Mouse (Mus musculus): ENCODE results near the gene Fbxl15. TPM values are rescaled to one million over a fixed set of nuclear protein-coding genes. Genes with fewer than 3 reads are reported as not detected.

Gene Fbxl15
- polyA plus RNA-seq, 1 experiment = 60.4 TPM

- Histone ChIP-seq H3K36me3 (ENCODE audit: control insufficient read depth, insufficient read depth, low read length) (no peaks in the 10 kb centered on the region), H3K27me3 (ENCODE audit: control insufficient read depth, insufficient read depth, low read length) (no peaks in the 10 kb centered on the region), H3K27ac (ENCODE audit: insufficient read depth, low read depth, low read length) (no peak overlapping the region), H3K4me1 (ENCODE audit: control insufficient read depth, insufficient read depth, insufficient read length, low read length) (peaks cover 8% of the 10 kb centered on the region), H3K4me3 (ENCODE audit: low read depth, low read length) (no peak overlapping the region)
- 79% methylated on average over 8 of the region's 8 CpGs for WGBS
- no peak for TF ChIP-seq POLR2A (IDR thresholded peaks at IDR 0.05; ENCODE audit: low read depth, low read length)
- TF ChIP-seq CTCF (IDR thresholded peaks at IDR 0.05; ENCODE audit: extremely low read depth, insufficient read length, insufficient replicate concordance, low read depth, low read length) = no peak
Measured at GRCm38 (mm10) chr19:46362104-46362503, 34.1 kb downstream of the Fbxl15 start.

DNA sequence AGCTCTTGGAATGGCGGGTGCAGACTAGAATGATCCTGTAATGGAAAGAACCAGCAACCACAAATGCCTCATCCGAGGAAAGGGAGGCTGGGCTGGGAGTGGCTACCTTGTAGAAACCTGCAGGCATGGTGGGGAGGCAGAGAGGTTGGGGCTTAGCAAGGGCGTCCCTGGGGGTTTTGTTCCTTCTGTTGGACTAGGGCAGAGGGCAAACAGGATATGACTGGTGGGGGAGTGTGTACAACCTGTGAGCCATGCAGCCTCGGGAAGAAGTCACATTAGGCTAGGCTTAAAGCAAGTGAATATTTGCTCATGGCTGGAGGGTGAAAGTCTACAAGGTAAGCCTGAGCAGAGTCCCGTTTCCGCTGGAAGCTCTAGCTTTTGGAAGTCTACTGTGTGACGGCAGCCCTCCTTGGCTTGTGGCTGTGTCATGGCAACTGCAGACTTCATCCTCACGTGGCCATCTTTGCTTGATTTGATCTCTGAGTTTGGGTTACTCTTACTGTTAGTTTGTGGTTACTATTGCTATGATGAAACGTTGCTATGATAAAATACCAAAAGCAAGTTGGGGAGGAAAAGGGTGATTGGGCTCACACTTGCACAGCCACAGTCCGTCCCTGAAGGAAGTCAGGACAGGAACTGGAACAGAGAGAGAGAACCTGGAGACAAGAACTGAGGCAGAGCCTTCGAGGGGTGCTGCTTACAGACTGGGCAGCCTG lies 35.5 kb downstream of the Fbxl15 start:
- 72% methylated on average over 11 of the region's 11 CpGs for WGBS
- no peaks in the 10 kb centered on the region for H3K36me3 ChIP-seq (ENCODE audit: control insufficient read depth, insufficient read depth, low read length)
- H3K27me3 ChIP-seq (ENCODE audit: control insufficient read depth, insufficient read depth, low read length) = no peaks in the 10 kb centered on the region
- H3K27ac ChIP-seq (ENCODE audit: insufficient read depth, low read depth, low read length) = no peak overlapping the region
- H3K4me3 ChIP-seq (ENCODE audit: low read depth, low read length) = no peak overlapping the region
- peaks cover 4% of the 10 kb centered on the region for H3K4me1 ChIP-seq (ENCODE audit: control insufficient read depth, insufficient read depth, insufficient read length, low read length)
- TF ChIP-seq POLR2A (IDR thresholded peaks at IDR 0.05; ENCODE audit: low read depth, low read length) (no peak), CTCF (IDR thresholded peaks at IDR 0.05; ENCODE audit: extremely low read depth, insufficient read length, insufficient replicate concordance, low read depth, low read length) (no peak)

GRCm38 (mm10) chr19:46367798-46368590 lies 40.0 kb downstream of the Fbxl15 start:
- TF ChIP-seq CTCF (IDR thresholded peaks at IDR 0.05; ENCODE audit: extremely low read depth, insufficient read length, insufficient replicate concordance, low read depth, low read length) = no peak
- TF ChIP-seq POLR2A (IDR thresholded peaks at IDR 0.05; ENCODE audit: low read depth, low read length) = no peak
- Histone ChIP-seq H3K27me3 (ENCODE audit: control insufficient read depth, insufficient read depth, low read length) (no peaks in the 10 kb centered on the region), H3K4me3 (ENCODE audit: low read depth, low read length) (no peak overlapping the region), H3K4me1 (ENCODE audit: control insufficient read depth, insufficient read depth, insufficient read length, low read length) (no peaks in the 10 kb centered on the region), H3K36me3 (ENCODE audit: control insufficient read depth, insufficient read depth, low read length) (peaks cover 2% of the 10 kb centered on the region), H3K27ac (ENCODE audit: insufficient read depth, low read depth, low read length) (no peak overlapping the region)
- WGBS = 88% methylated on average over 23 of the region's 23 CpGs

DNA sequence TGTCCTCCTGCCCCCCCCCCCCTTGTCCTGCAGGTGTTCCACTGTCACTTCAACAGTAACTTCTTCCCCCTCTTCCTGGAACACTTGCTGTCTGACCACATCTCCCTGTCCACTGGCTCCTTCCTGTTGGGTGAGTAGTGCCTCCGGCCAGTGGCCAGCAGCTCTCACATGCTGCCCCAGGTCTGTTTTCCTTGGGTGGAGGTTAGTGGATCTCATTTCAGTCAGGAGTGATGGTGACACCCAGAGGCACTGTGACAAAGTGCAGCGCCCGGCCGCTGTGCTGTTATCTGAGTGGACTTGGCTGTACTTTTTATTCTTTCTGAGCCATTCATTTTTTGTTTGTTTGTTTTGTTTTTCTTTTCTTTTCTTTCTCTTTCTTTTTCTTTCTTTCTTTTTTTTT lies 41.2 kb downstream of the Fbxl15 start:
- H3K27me3 ChIP-seq (ENCODE audit: control insufficient read depth, insufficient read depth, low read length) = no peaks in the 10 kb centered on the region
- peaks cover 2% of the 10 kb centered on the region for H3K36me3 ChIP-seq (ENCODE audit: control insufficient read depth, insufficient read depth, low read length)
- WGBS = 11% methylated on average over 4 of the region's 4 CpGs
- H3K4me1 ChIP-seq (ENCODE audit: control insufficient read depth, insufficient read depth, insufficient read length, low read length) = no peaks in the 10 kb centered on the region
- no peak overlapping the region for H3K4me3 ChIP-seq (ENCODE audit: low read depth, low read length)
- TF ChIP-seq CTCF (IDR thresholded peaks at IDR 0.05; ENCODE audit: extremely low read depth, insufficient read length, insufficient replicate concordance, low read depth, low read length) (peak; percentile 63; the same call in 1 of the 2 replicates), POLR2A (IDR thresholded peaks at IDR 0.05; ENCODE audit: low read depth, low read length) (no peak)
- no peak overlapping the region for H3K27ac ChIP-seq (ENCODE audit: insufficient read depth, low read depth, low read length)

- no peaks in the 10 kb centered on the region for H3K4me1 ChIP-seq (ENCODE audit: control insufficient read depth, insufficient read depth, insufficient read length, low read length)
- H3K36me3 ChIP-seq (ENCODE audit: control insufficient read depth, insufficient read depth, low read length) = peaks cover 33% of the 10 kb centered on the region
- WGBS = 80% methylated on average over 21 of the region's 21 CpGs
- no peaks in the 10 kb centered on the region for H3K27me3 ChIP-seq (ENCODE audit: control insufficient read depth, insufficient read depth, low read length)
- H3K4me3 ChIP-seq (ENCODE audit: low read depth, low read length) = no peak overlapping the region
- no peak for TF ChIP-seq POLR2A (IDR thresholded peaks at IDR 0.05; ENCODE audit: low read depth, low read length)
- no peak for TF ChIP-seq CTCF (IDR thresholded peaks at IDR 0.05; ENCODE audit: extremely low read depth, insufficient read length, insufficient replicate concordance, low read depth, low read length)
- no peak overlapping the region for H3K27ac ChIP-seq (ENCODE audit: insufficient read depth, low read depth, low read length)
Measured at GRCm38 (mm10) chr19:46374477-46375088, 46.6 kb downstream of the Fbxl15 start.

GRCm38 (mm10) chr19:46375489-46375888 lies 47.5 kb downstream of the Fbxl15 start:
- H3K4me3 ChIP-seq (ENCODE audit: low read depth, low read length) = no peak overlapping the region
- H3K27ac ChIP-seq (ENCODE audit: insufficient read depth, low read depth, low read length) = no peak overlapping the region
- 38% methylated on average over 5 of the region's 5 CpGs for WGBS
- H3K4me1 ChIP-seq (ENCODE audit: control insufficient read depth, insufficient read depth, insufficient read length, low read length) = no peaks in the 10 kb centered on the region
- no peaks in the 10 kb centered on the region for H3K27me3 ChIP-seq (ENCODE audit: control insufficient read depth, insufficient read depth, low read length)
- H3K36me3 ChIP-seq (ENCODE audit: control insufficient read depth, insufficient read depth, low read length) = peaks cover 41% of the 10 kb centered on the region
- TF ChIP-seq POLR2A (IDR thresholded peaks at IDR 0.05; ENCODE audit: low read depth, low read length) (no peak), CTCF (IDR thresholded peaks at IDR 0.05; ENCODE audit: extremely low read depth, insufficient read length, insufficient replicate concordance, low read depth, low read length) (no peak)

DNA sequence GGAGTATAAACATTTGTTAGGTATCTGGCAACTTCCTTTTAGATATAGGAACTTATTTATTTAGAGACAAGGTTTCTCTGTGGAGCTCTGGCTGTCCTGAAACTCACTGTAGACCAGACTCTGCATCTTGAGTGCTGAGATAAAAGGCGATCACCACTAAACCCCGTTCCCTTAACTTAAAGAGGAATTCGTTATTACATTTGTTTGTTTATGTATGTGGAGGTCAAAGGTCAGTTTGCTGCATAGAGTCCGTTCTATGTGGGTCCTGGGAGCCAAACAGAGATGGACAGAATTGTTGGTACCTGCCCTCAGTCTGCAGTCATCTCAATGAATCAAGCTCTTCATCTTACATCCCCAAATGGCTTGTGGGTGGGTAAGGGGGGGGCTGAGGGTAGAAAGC lies 47.9 kb downstream of the Fbxl15 start:
- WGBS = 14% methylated on average over 4 of the region's 4 CpGs
- H3K4me3 ChIP-seq (ENCODE audit: low read depth, low read length) = no peak overlapping the region

More for the DNA sequence above, 47.9 kb downstream of the Fbxl15 start:
- peaks cover 46% of the 10 kb centered on the region for H3K36me3 ChIP-seq (ENCODE audit: control insufficient read depth, insufficient read depth, low read length)
- no peak overlapping the region for H3K27ac ChIP-seq (ENCODE audit: insufficient read depth, low read depth, low read length)
- no peaks in the 10 kb centered on the region for H3K27me3 ChIP-seq (ENCODE audit: control insufficient read depth, insufficient read depth, low read length)
- no peaks in the 10 kb centered on the region for H3K4me1 ChIP-seq (ENCODE audit: control insufficient read depth, insufficient read depth, insufficient read length, low read length)
- TF ChIP-seq POLR2A (IDR thresholded peaks at IDR 0.05; ENCODE audit: low read depth, low read length) (no peak), CTCF (IDR thresholded peaks at IDR 0.05; ENCODE audit: extremely low read depth, insufficient read length, insufficient replicate concordance, low read depth, low read length) (no peak)

Other genes with a start within 250 kb of the Fbxl15 start
- not detected in 2 replicates for gene Elovl3, start 196.3 kb upstream of the Fbxl15 start, polyA plus RNA-seq (2012; rRNA removed)
- gene Pitx3, start 179.9 kb upstream of the Fbxl15 start, polyA plus RNA-seq (2012; rRNA removed) = not detected in 2 replicates
- 77.6 and 146 TPM in 2 replicates for gene Gbf1, start 175.7 kb upstream of the Fbxl15 start, polyA plus RNA-seq (2012; rRNA removed)
- gene Nfkb2, start 23.9 kb upstream of the Fbxl15 start, polyA plus RNA-seq (2012; rRNA removed) = 41.4 and 89.6 TPM in 2 replicates
- gene Psd, start 1.0 kb upstream of the Fbxl15 start, polyA plus RNA-seq (2012; rRNA removed) = 27.0 and 30.1 TPM in 2 replicates
- 23.5 and 26.9 TPM in 2 replicates for gene Cuedc2, start 10.5 kb downstream of the Fbxl15 start, polyA plus RNA-seq (2012; rRNA removed)
- gene Mfsd13a, start 12.9 kb downstream of the Fbxl15 start, polyA plus RNA-seq (2012; rRNA removed) = 29.4 and 36.0 TPM in 2 replicates
- 0.56 and 3.4 TPM in 2 replicates for gene 2310034G01Rik, start 22.1 kb downstream of the Fbxl15 start, polyA plus RNA-seq (2012; rRNA removed)
- gene Actr1a, start 67.6 kb downstream of the Fbxl15 start, polyA plus RNA-seq (2012; rRNA removed) = 37.7 and 78.0 TPM in 2 replicates
- gene Sufu, start 68.7 kb downstream of the Fbxl15 start, polyA plus RNA-seq (2012; rRNA removed) = 5.8 and 9.4 TPM in 2 replicates
- 42.3 and 54.8 TPM in 2 replicates for gene Trim8, start 173.5 kb downstream of the Fbxl15 start, polyA plus RNA-seq (2012; rRNA removed)
- 1.3 and 2.1 TPM in 2 replicates for gene Arl3, start 245.0 kb downstream of the Fbxl15 start, polyA plus RNA-seq (2012; rRNA removed)
- 1.3 and 1.6 TPM in 2 replicates for gene Sfxn2, start 245.2 kb downstream of the Fbxl15 start, polyA plus RNA-seq (2012; rRNA removed)

Data from small intestine, adult 2 months (tissue).